Mouse (Mus musculus): ENCODE results near the gene Apol10a.
"Not testable (repeated sequence)": the region's sequence is repeated elsewhere in the genome, so short reads cannot be mapped to it uniquely, and the experiment has no call there.

DNA sequence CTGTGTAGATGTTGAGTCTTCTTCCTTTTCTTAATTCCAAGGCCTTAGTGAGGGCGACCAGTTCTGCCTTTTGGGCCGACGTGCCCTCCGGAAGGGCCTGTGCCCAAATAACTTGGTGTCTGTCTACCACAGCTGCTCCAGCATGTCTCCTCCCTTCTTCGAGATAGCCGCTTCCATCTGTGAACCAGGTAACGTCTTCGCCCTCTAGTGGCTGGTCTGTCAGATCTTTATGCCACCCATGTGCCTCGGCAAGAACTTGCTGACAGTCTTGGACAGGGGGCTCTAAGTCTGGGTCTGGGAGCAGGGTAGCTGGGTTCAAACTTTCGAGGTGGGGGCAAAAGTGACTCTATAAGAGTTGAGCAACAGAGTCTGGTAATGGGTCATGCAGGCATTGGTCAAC, 26.9 kb upstream of the Apol10a start:
- not testable (repeated sequence) for TF ChIP-seq CTCF (IDR thresholded peaks at IDR 0.05; ENCODE audit: low read depth, low read length); POLR2A (IDR thresholded peaks at IDR 0.05; ENCODE audit: borderline replicate concordance, low read depth, low read length)
